ENCODE assay signal across 20 mouse cellular contexts in the genomic region with DNA sequence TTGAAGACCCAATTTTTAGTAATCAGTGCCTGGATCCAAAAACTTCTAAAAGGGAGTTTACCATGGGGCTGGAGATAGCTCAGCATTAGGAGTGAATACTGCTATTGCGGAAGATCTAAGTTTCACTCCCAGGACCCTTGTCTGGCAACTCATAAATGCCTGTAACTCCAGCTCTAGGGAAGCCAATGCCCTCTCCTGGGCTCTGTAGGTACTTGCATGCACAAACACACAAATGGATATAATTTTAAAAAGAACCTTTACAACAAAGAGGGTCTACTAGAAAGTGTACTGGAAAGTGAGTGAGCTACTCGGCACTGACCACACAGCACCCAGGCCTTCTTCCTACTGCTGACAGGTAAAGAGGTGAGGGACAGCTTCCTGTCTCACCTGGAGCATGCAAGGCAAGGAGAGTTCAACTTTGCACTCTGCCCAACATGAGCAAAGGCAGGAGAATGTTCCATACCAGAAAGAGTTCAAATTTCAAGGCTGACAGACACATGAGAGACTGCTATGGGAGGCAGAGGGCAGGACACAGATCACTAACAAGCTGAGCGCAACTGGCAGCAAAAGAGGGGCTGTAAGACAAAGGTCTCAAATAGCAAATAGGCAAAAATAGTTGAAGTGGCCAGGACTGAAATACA. TPM values are rescaled to one million over a fixed set of nuclear protein-coding genes. Genes with fewer than 3 reads are reported as not detected.
DNase-seq lines count a peak whose midpoint lies in the region; ATAC-seq and TF ChIP-seq lines count a peak whose summit lies in the region.
"Had no signal": no experiment of that assay in that cellular context is flagged by ENCODE, and none has a peak within 500 bp of the region (broad histone marks: within the 10 kb centered on the region; RNA-seq: fewer than 3 reads in every experiment).

No protein-coding gene starts in this region.

- no peaks in the 10 kb centered on the region for H3K27me3 ChIP-seq in intestine, postnatal 0 days (replicated peaks; ENCODE audit: control insufficient read depth, insufficient read depth, low read length)
- no peaks in the 10 kb centered on the region for H3K27me3 ChIP-seq in intestine, embryonic 15.5 days (replicated peaks)
- no peaks in the 10 kb centered on the region for H3K27me3 ChIP-seq in liver, embryonic 16.5 days (ENCODE audit: control insufficient read depth, insufficient read depth, low read depth, low read length)
- H3K27me3 ChIP-seq in liver, embryonic 12.5 days (replicated peaks): no peaks in the 10 kb centered on the region
- no peaks in the 10 kb centered on the region for H3K27me3 ChIP-seq in splenic B cell, adult 2 months (ENCODE audit: control insufficient read depth, insufficient read depth, low read length, poor library complexity, severe bottlenecking)
- H3K27me3 ChIP-seq: embryonic facial prominence, embryonic 15.5 days; kidney, embryonic 15.5 days; megakaryocyte, embryonic 14.5 days; midbrain, embryonic 15.5 days had no signal

- H3K9me3 ChIP-seq in intestine, postnatal 0 days (ENCODE audit: control insufficient read depth): no peaks in the 10 kb centered on the region
- H3K9me3 ChIP-seq in intestine, embryonic 15.5 days: no peaks in the 10 kb centered on the region
- H3K9me3 ChIP-seq in liver, embryonic 16.5 days (replicated peaks; ENCODE audit: control insufficient read depth, low read length): no peaks in the 10 kb centered on the region
- H3K9me3 ChIP-seq in liver, embryonic 12.5 days (replicated peaks): no peaks in the 10 kb centered on the region
- H3K9me3 ChIP-seq: embryonic facial prominence, embryonic 15.5 days; kidney, embryonic 15.5 days; limb, embryonic 10.5 days; megakaryocyte, embryonic 14.5 days; midbrain, embryonic 15.5 days had no signal

- peak; percentile 42; the same call in 1 of the 2 replicates for TF ChIP-seq CTCF in intestine, postnatal 0 days (IDR thresholded peaks at IDR 0.05; ENCODE audit: low read depth)

- H3K9ac ChIP-seq in intestine, postnatal 0 days (ENCODE audit: low read depth, low read length): no peak overlapping the region
- H3K9ac ChIP-seq in intestine, embryonic 15.5 days: no peak overlapping the region
- no peak overlapping the region for H3K9ac ChIP-seq in liver, embryonic 16.5 days (ENCODE audit: low read depth, low read length)
- H3K9ac ChIP-seq in liver, embryonic 12.5 days: no peak overlapping the region
- H3K9ac ChIP-seq: embryonic facial prominence, embryonic 15.5 days; kidney, embryonic 15.5 days; liver, embryonic 14.5 days; midbrain, embryonic 15.5 days had no signal

- H3K4me3 ChIP-seq in intestine, postnatal 0 days (ENCODE audit: low read depth, low read length): no peak overlapping the region
- no peak overlapping the region for H3K4me3 ChIP-seq in intestine, embryonic 15.5 days (replicated peaks)
- no peak overlapping the region for H3K4me3 ChIP-seq in liver, embryonic 16.5 days (ENCODE audit: low read depth, low read length)
- H3K4me3 ChIP-seq in liver, embryonic 12.5 days: no peak overlapping the region
- H3K4me3 ChIP-seq: embryonic facial prominence, embryonic 15.5 days; kidney, embryonic 15.5 days; limb, embryonic 10.5 days; megakaryocyte, embryonic 14.5 days; midbrain, embryonic 15.5 days had no signal

- H3K27ac ChIP-seq in intestine, postnatal 0 days (ENCODE audit: low read depth, low read length): no peak overlapping the region
- H3K27ac ChIP-seq in intestine, embryonic 15.5 days: no peak overlapping the region
- no peak overlapping the region for H3K27ac ChIP-seq in liver, embryonic 16.5 days (ENCODE audit: low read length)
- no peak overlapping the region for H3K27ac ChIP-seq in liver, embryonic 12.5 days
- H3K27ac ChIP-seq: embryonic facial prominence, embryonic 15.5 days; kidney, embryonic 15.5 days; limb, embryonic 10.5 days; liver, embryonic 14.5 days; midbrain, embryonic 15.5 days had no signal

- H3K36me3 ChIP-seq in intestine, postnatal 0 days (ENCODE audit: control insufficient read depth, insufficient read depth): peaks cover 56% of the 10 kb centered on the region
- peaks cover 52% of the 10 kb centered on the region for H3K36me3 ChIP-seq in intestine, embryonic 15.5 days
- peaks cover 14% of the 10 kb centered on the region for H3K36me3 ChIP-seq in liver, embryonic 16.5 days (ENCODE audit: control insufficient read depth, insufficient read depth)
- H3K36me3 ChIP-seq in liver, embryonic 12.5 days: peaks cover 85% of the 10 kb centered on the region
- peaks cover 2% of the 10 kb centered on the region; the same call in 1 of the 2 replicates for H3K36me3 ChIP-seq in splenic B cell, adult 2 months (ENCODE audit: control insufficient read depth, insufficient read depth, low read length, poor library complexity, severe bottlenecking)

- no peak for ATAC-seq in intestine, postnatal 0 days
- no peak for ATAC-seq in intestine, embryonic 15.5 days
- peak; percentile 48; the same call in 1 of the 2 replicates for ATAC-seq in liver, embryonic 16.5 days (ENCODE audit: low read depth)
- no peak for ATAC-seq in liver, embryonic 12.5 days
- ATAC-seq: inflammation-experienced regulatory T-cells, adult 6 months; midbrain, embryonic 15.5 days had no signal

- peak; percentile 18 for DNase-seq in NIH3T3 (ENCODE audit: low read depth)
- DNase-seq in splenic B cell, adult 2 months (ENCODE audit: low read depth, low spot score): peak; percentile 22
- DNase-seq in spleen, adult 18-20 months: no peak
- DNase-seq: cerebellum, adult 2 months; cerebellum, postnatal 36 days; gastrocnemius, postnatal 25 days; lung, postnatal 14 days; retina, postnatal 1 day; thymus, postnatal 25 days had no signal

- no peak overlapping the region for H3K4me2 ChIP-seq in intestine, postnatal 0 days (replicated peaks; ENCODE audit: low read depth)
- H3K4me2 ChIP-seq in intestine, embryonic 15.5 days (replicated peaks): no peak overlapping the region
- H3K4me2 ChIP-seq in liver, embryonic 16.5 days (ENCODE audit: low read depth, low read length): no peak overlapping the region
- H3K4me2 ChIP-seq in liver, embryonic 12.5 days: no peak overlapping the region
- H3K4me2 ChIP-seq: embryonic facial prominence, embryonic 15.5 days; kidney, embryonic 15.5 days; midbrain, embryonic 15.5 days had no signal

- 82% methylated on average over 3 of the region's 3 CpGs for WGBS in intestine, postnatal 0 days
- 95% methylated on average over 3 of the region's 3 CpGs for WGBS in intestine, embryonic 15.5 days
- WGBS in liver, embryonic 16.5 days (ENCODE audit: insufficient replicate concordance): 85% methylated on average over 3 of the region's 3 CpGs
- WGBS in liver, embryonic 12.5 days (ENCODE audit: insufficient replicate concordance): 88% methylated on average over 3 of the region's 3 CpGs

- peaks cover 6% of the 10 kb centered on the region; the same call in 1 of the 2 replicates for H3K4me1 ChIP-seq in intestine, postnatal 0 days (replicated peaks; ENCODE audit: control insufficient read depth, insufficient read depth, low read length)
- H3K4me1 ChIP-seq in intestine, embryonic 15.5 days (replicated peaks): peaks cover 7% of the 10 kb centered on the region
- peaks cover 7% of the 10 kb centered on the region for H3K4me1 ChIP-seq in liver, embryonic 16.5 days (ENCODE audit: control insufficient read depth, low read depth, low read length)
- peaks cover 20% of the 10 kb centered on the region for H3K4me1 ChIP-seq in liver, embryonic 12.5 days

RNA-seq across cellular contexts. Expression of a gene that starts 5.7 kb away (rescaled TPM):
- polyA plus RNA-seq in intestine, postnatal 0 days (2015; fragmentation: Nextera tagmentation; extraction: Ambion mirVana): 7.5 and 8.9 TPM in 2 replicates
- 21.3 and 22.4 TPM in 2 replicates for polyA plus RNA-seq in intestine, embryonic 15.5 days (2015; fragmentation: Nextera tagmentation; extraction: Ambion mirVana)
- 8.5 and 8.8 TPM in 2 replicates for polyA plus RNA-seq in liver, embryonic 16.5 days (2015; fragmentation: Nextera tagmentation; extraction: Ambion mirVana)
- polyA plus RNA-seq in liver, embryonic 12.5 days (2016; fragmentation: Nextera tagmentation; extraction: Ambion mirVana): 18.6 and 19.4 TPM in 2 replicates

RNA-seq across cellular contexts. Expression of a gene that starts 8.7 kb away (rescaled TPM):
- polyA plus RNA-seq in intestine, postnatal 0 days (2015; fragmentation: Nextera tagmentation; extraction: Ambion mirVana): 16.1 and 17.1 TPM in 2 replicates
- polyA plus RNA-seq in intestine, embryonic 15.5 days (2015; fragmentation: Nextera tagmentation; extraction: Ambion mirVana): 12.5 and 13.4 TPM in 2 replicates
- 7.4 and 8.8 TPM in 2 replicates for polyA plus RNA-seq in liver, embryonic 16.5 days (2015; fragmentation: Nextera tagmentation; extraction: Ambion mirVana)
- 8.8 and 9.1 TPM in 2 replicates for polyA plus RNA-seq in liver, embryonic 12.5 days (2016; fragmentation: Nextera tagmentation; extraction: Ambion mirVana)

RNA-seq across cellular contexts. Expression of a gene that starts 14.1 kb away (rescaled TPM):
- 12.1 and 12.7 TPM in 2 replicates for polyA plus RNA-seq in intestine, postnatal 0 days (2015; fragmentation: Nextera tagmentation; extraction: Ambion mirVana)
- polyA plus RNA-seq in intestine, embryonic 15.5 days (2015; fragmentation: Nextera tagmentation; extraction: Ambion mirVana): 16.1 and 17.2 TPM in 2 replicates
- 10.0 and 11.9 TPM in 2 replicates for polyA plus RNA-seq in liver, embryonic 16.5 days (2015; fragmentation: Nextera tagmentation; extraction: Ambion mirVana)
- polyA plus RNA-seq in liver, embryonic 12.5 days (2016; fragmentation: Nextera tagmentation; extraction: Ambion mirVana): 14.5 and 15.3 TPM in 2 replicates

RNA-seq across cellular contexts. Expression of a gene that starts 14.2 kb away (rescaled TPM):
- 683 and 718 TPM in 2 replicates for polyA plus RNA-seq in intestine, postnatal 0 days (2015; fragmentation: Nextera tagmentation; extraction: Ambion mirVana)
- 619 and 707 TPM in 2 replicates for polyA plus RNA-seq in intestine, embryonic 15.5 days (2015; fragmentation: Nextera tagmentation; extraction: Ambion mirVana)
- 259 and 313 TPM in 2 replicates for polyA plus RNA-seq in liver, embryonic 16.5 days (2015; fragmentation: Nextera tagmentation; extraction: Ambion mirVana)
- polyA plus RNA-seq in liver, embryonic 12.5 days (2016; fragmentation: Nextera tagmentation; extraction: Ambion mirVana): 522 and 538 TPM in 2 replicates

RNA-seq across cellular contexts. Expression of a gene that starts 27.0 kb away (rescaled TPM):
- polyA plus RNA-seq in intestine, postnatal 0 days (2015; fragmentation: Nextera tagmentation; extraction: Ambion mirVana): 1.3 and 1.6 TPM in 2 replicates
- polyA plus RNA-seq in intestine, embryonic 15.5 days (2015; fragmentation: Nextera tagmentation; extraction: Ambion mirVana): 7.1 TPM in 2 replicates
- polyA plus RNA-seq in liver, embryonic 16.5 days (2015; fragmentation: Nextera tagmentation; extraction: Ambion mirVana): 4.9 and 6.3 TPM in 2 replicates
- polyA plus RNA-seq in liver, embryonic 12.5 days (2016; fragmentation: Nextera tagmentation; extraction: Ambion mirVana): 4.9 TPM in 2 replicates

Comparison
In these comparisons a context has a peak if more than half of its experiments do, and no peak if none do; other contexts are left out.
1. DNase-seq: peak in NIH3T3 (single experiment) and splenic B cell, adult 2 months (single experiment); none in spleen, adult 18-20 months (0 of 2).